Mouse (Mus musculus): Measurements from ENCODE around the gene Gm21915.

Gm21915 gene

DNA sequence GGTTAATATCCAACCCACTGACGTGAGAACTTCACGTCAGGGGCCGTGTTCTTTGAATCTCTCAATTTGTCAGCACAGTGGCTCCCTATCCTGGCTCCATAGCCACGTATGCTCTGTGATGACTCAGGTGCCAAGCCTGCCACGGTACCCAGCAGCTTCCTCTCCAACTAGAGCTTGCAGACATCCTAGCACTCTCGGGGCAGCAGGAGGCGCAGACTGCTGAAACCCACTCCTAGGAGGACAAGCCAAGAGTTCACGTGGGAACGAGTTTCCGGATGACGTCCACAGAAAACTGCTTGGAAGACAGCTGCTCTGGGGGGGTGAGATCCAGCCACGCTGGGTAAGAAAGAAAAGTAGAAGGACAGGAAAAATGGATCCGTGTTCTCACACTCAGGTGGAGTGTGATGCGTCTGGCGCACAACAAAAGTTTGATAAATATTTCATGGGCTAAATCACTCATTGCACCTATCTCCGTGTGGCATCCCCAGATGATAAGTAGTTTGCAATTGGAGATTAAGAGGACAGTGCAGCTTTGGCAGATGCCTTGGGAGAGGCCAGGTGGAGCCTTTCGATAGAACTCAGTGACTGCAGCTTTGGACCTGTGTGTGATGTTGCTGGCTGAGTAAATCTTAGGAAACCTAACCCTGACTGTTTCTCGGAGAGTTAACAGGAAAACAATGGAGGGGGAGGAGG lies 46.9 kb downstream of the Gm21915 start:
- no peak for DNase-seq (ENCODE audit: low spot score)

DNA sequence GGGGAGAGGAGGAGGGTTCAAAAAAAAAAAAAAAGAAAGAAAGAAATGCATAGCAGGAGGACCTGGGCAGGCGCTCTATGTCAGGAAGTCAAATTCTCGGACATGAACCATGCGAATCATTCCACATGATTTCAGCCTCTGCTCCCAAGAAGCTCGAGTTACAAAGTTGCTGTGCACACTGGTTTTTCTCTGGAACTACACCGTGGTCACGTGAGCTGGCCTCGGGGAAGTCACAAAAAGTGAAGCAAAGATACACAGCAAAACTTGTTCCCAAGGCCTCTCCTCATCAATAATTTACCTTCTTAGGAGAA lies 47.4 kb downstream of the Gm21915 start:
- no peak for DNase-seq (ENCODE audit: low spot score)
